Mouse (Mus musculus) ES-E14 (cell line): ENCODE measurements around the gene Gm14325. TPM values are rescaled to one million over a fixed set of nuclear protein-coding genes. Genes with fewer than 3 reads are reported as not detected.
"Not testable (repeated sequence)": the region's sequence is repeated elsewhere in the genome, so short reads cannot be mapped to it uniquely, and the experiment has no call there.

Source experiments
- DNase-seq: peaks from one replicate; pipeline ENCODE4 v3.0.0-alpha.2; 2013; ENCODE audit warnings: low read depth, low spot score
- H3K27ac ChIP-seq: 2 replicates; pipeline ENCODE4 v1.5.1; 2012; ENCODE audit warnings: low read depth, mild to moderate bottlenecking, low read length, moderate library complexity, mixed read lengths; ENCODE audit not compliant: poor library complexity, insufficient read depth, severe bottlenecking
- H3K36me3 ChIP-seq: 2 replicates; pipeline ENCODE4 v1.6.1; 2012; ENCODE audit warnings: mild to moderate bottlenecking, low read length, moderate library complexity, mixed read lengths; ENCODE audit not compliant: control insufficient read depth, poor library complexity, insufficient read depth, severe bottlenecking
- H3K4me1 ChIP-seq, 2 experiments: fragments of 150-350 bp in 1 of 2; sonication (generic) in 1 of 2; 2 replicates each; pipeline ENCODE4 v1.6.1; 2012; ENCODE audit warnings: low read length in 2 of 2, mild to moderate bottlenecking in 1 of 2, mixed read lengths in 1 of 2; ENCODE audit not compliant: control insufficient read depth in 2 of 2, insufficient read depth in 2 of 2, poor library complexity in 1 of 2
- H3K4me3 ChIP-seq, 2 experiments: fragments of 150-350 bp in 1 of 2; sonication (generic) in 1 of 2; 2 replicates each; pipeline ENCODE4 v1.5.1; 2012; ENCODE audit warnings: low read length in 2 of 2, low read depth in 1 of 2, mild to moderate bottlenecking in 1 of 2, mixed read lengths in 1 of 2; ENCODE audit not compliant: insufficient read depth in 1 of 2, poor library complexity in 1 of 2, severe bottlenecking in 1 of 2
- H3K9ac ChIP-seq: 2 replicates; pipeline ENCODE4 v1.6.1; 2012; ENCODE audit warnings: low read depth, mild to moderate bottlenecking, low read length, mixed read lengths; ENCODE audit not compliant: poor library complexity, insufficient read depth, severe bottlenecking
- H3K9me3 ChIP-seq: fragments of 150-350 bp; sonication (generic); 2 replicates; pipeline ENCODE4 v1.6.1; 2012; ENCODE audit warnings: low read depth, mild to moderate bottlenecking, low read length; ENCODE audit not compliant: control insufficient read depth, insufficient read depth
- in situ Hi-C, 2 experiments: fragments of 600-800 bp; cut with MboI; formaldehyde crosslinking; loops; one replicate each; pipeline ENCODE4 v1.15.1; 2025; ENCODE audit warnings: low sequenced_read_pairs in 2 of 2, inconsistent platforms in 1 of 2; ENCODE audit not compliant: unreplicated experiment in 2 of 2
- total RNA-seq: library from RNA; depleted of rRNA; stranded (reverse); fragments of 300-350 nt; gene quantifications from 2 replicates; pipeline ENCODE4 v1.2.3, GENCODE M21; 2012; rRNA removed

Gene Gm14325
- total RNA-seq, 1 experiment, result 51.2 TPM

- H3K4me3 ChIP-seq, H3K9me3 ChIP-seq, H3K27ac ChIP-seq, H3K9ac ChIP-seq, DNase-seq, H3K36me3 ChIP-seq, H3K4me1 ChIP-seq, in situ Hi-C loops: not testable (repeated sequence)
These were observed 52.8 kb downstream of the Gm14325 start for GRCm38 (mm10) chr2:177787351-177787750.

Other genes starting within 250 kb of the Gm14325 start
- gene Gm14322, start 81.0 kb downstream of the Gm14325 start, total RNA-seq, result 32.9 and 34.0 TPM in 2 replicates
- 3.7 and 4.3 TPM in 2 replicates for gene Gm14327, start 56.8 kb upstream of the Gm14325 start, total RNA-seq
- gene Zfp972, start 85.3 kb upstream of the Gm14325 start, total RNA-seq, result 3.8 and 4.3 TPM in 2 replicates
- 26.1 and 28.1 TPM in 2 replicates for gene Gm14326, start 117.0 kb upstream of the Gm14325 start, total RNA-seq
- gene Zfp971, start 182.9 kb upstream of the Gm14325 start, total RNA-seq, result 25.7 and 27.2 TPM in 2 replicates
- gene Zfp931, start 238.1 kb upstream of the Gm14325 start, total RNA-seq, result 19.4 and 19.5 TPM in 2 replicates